Mouse (Mus musculus) urinary bladder, postnatal 25 days (tissue): ENCODE results near the gene Esp3.
"Not testable (repeated sequence)": the region's sequence is repeated elsewhere in the genome, so short reads cannot be mapped to it uniquely, and the experiment has no call there.

ENCODE experiments used
- DNase-seq: peaks from one replicate; pipeline ENCODE4 v3.0.0; 2022; ENCODE audit warnings: low spot score

Esp3 gene

DNA sequence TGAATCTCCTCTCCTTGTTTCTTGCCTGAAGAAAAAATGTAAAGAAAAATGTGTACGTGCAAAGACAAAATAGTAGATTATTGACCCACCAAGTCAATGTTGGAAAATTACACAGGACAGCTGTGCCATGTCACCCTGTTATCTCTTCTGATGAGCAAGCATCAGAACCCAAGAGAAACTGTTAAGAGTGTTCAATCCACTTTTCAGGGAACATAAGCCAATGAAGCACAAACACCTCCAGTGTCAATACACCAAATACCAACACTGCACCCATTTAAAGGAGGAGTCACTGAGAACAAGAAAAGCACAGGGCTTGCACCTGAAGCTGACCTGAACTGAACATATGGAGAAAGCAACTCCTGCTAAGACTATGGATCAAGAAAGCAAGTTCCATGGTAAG is at the start of gene Esp3:
Gene Esp3 (plus strand): TSS at position 301 of the 400 bp plus-strand sequence.
- DNase-seq, result not testable (repeated sequence)

DNA sequence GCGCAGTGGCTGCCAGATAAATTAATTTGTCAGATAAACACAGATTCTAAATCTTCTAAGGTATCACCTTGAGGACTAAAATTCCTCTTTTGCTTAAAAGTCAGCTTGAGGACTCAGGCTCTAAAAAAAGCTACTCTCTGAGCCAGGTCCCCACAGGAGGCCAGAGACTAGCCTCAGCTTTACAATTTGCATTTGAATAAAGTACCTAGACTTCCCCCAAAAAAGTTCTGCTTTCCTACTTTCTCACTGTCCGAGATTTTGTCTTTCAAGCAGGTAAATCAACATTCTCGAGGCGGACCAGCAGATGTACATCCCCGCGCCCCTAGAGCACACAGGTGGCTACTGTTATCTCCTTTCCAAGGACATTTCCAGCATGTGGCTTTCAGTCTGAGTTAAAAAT is 48.0 kb upstream of the Esp3 start:
- DNase-seq, result not testable (repeated sequence)

DNA sequence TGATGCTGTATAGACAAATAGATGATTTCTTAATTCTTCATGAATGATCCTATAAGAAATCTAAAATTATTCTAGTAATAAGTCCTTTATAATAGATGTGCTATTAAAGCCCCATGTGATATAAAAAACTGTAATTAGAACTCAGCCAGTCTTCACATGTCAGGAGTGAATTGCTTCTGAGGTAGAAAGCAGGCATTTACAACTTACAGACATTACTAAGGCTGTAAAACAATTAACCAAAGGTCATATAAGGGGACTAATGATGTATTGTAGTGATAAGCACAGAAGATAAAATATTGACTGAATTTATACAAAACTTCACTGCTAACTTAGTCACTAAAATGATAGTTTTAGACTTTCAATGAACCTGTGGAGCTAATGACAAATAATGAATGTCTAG is 40.6 kb upstream of the Esp3 start:
- DNase-seq, result no peak

DNA sequence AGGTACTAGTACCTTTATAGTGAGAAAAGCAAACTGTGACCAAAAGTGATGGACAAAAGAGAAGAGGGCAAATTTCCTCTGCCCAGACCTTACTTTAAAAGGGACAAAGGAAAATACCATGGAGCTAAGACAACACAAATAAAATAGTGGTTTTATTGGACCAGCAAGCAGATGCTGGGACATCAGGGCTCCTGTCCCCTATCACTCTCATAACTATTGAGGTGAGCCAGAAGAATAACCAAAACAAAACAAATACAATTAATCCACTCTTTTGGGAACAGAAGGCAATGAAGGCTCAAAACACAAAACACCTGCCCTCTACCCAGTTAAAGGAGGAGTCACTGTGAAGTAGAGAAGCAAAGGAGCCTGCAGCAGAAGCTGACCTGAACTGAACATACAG is 33.6 kb upstream of the Esp3 start, which contains the start of gene Esp4:
Gene Esp4 (plus strand): TSS at position 301 of the 400 bp plus-strand sequence.
- no peak for DNase-seq

DNA sequence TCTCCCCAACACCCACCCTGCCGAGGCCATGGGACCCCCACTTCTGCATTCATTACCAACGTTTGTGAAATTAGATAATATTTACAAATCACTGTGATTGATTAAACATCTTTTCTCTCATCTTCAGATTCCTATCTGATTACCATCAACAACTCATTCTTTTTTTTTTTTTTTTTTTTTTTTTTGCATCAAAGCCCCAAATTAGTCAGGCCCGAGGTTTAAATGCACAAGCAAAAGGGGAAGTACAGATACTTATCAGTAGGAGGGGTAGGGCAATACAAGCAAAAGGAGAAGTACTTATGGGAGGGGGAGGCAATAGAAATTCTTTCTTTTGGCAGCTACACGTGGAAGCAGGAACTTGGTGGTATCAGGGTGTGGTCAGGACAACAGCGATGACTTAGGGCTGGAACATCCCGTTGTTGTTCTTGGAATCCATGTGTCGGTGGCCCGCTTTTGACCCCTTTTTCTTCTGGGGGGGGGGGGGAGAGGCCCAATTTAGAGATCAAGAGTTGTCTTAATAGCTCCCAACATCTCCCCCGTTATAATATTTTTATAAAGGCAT is 30.3 kb downstream of the Esp3 start:
- not testable (repeated sequence) for DNase-seq

DNA sequence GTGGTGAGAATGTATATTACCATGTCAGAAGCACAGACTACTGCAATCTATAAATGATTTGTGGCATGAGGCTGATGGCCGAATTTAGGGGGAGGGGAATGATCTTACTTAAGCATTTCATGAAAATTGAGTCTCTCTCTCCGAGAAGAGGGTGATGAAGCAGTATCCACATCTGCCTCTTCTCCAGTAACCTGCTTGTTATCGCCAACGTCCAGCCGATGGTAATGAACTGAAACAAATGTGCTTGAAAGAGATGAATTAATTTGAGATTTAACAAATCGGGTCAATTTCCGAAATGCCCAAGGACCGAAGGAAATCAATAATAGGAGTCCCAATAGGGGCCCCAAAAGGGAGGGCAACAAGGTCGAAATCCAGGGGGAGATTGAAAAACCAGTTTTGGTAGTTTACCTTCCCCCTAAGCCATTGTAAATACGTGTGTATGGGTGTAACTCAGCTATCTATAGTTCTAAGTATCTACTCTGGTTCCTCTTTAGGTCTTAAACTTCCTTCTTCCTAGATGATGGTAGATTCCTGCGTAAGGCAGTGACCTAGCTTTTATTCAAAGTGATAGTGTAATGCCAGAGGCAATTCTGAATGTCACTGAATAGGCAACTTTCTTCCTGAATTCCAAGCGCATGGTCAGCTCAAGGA is 31.4 kb downstream of the Esp3 start:
- not testable (repeated sequence) for DNase-seq
